Mouse (Mus musculus) liver, embryonic 14 days (tissue): ENCODE results near the gene Epn2. TPM values are rescaled to one million over a fixed set of nuclear protein-coding genes. Genes with fewer than 3 reads are reported as not detected.

Experiments used
- polyA plus RNA-seq: library from polyadenylated mRNA; depleted of rRNA; stranded (reverse); fragments of >200 nt; gene quantifications from 2 replicates; pipeline ENCODE4 v1.2.3, GENCODE M21; 2012; rRNA removed

The Epn2 gene
- polyA plus RNA-seq, result 1.7 TPM in 2 replicates

GRCm38 (mm10) chr11:61578983-61579877 lies at the start of gene Epn2:
Epn2 (minus strand) TSS chr11:61579687.

GRCm38 (mm10) chr11:61504713-61505257 lies 74.7 kb downstream of the Epn2 start, which contains the start of gene B9d1:
B9d1 (plus strand) TSS chr11:61505144.

GRCm38 (mm10) chr11:61494129-61494997 lies 85.1 kb downstream of the Epn2 start, which contains the start of gene Mapk7:
Mapk7 (minus strand) TSS chr11:61494406.

GRCm38 (mm10) chr11:61484613-61485540 lies 94.6 kb downstream of the Epn2 start, which contains the start of gene Mfap4:
Mfap4 (plus strand) TSS chr11:61485431.

Other genes starting within 250 kb of the Epn2 start
- gene Slc47a2, start 236.8 kb downstream of the Epn2 start, polyA plus RNA-seq, result 0.07 and 0.13 TPM in 2 replicates
- 5.7 and 6.6 TPM in 2 replicates for gene Slc47a1, start 201.3 kb downstream of the Epn2 start, polyA plus RNA-seq
- gene Rnf112, start 125.6 kb downstream of the Epn2 start, polyA plus RNA-seq, result 0.06 and 0.08 TPM in 2 replicates
- 3.7 and 9.1 TPM in 2 replicates for gene Mfap4, start 94.3 kb downstream of the Epn2 start, polyA plus RNA-seq
- 5.8 and 6.1 TPM in 2 replicates for gene Mapk7, start 85.3 kb downstream of the Epn2 start, polyA plus RNA-seq
- gene B9d1, start 74.5 kb downstream of the Epn2 start, polyA plus RNA-seq, result 2.1 and 2.8 TPM in 2 replicates
- gene Grap, start 73.6 kb upstream of the Epn2 start, polyA plus RNA-seq, result 1.9 and 2.1 TPM in 2 replicates
- 3.4 and 3.8 TPM in 2 replicates for gene Fam83g, start 104.4 kb upstream of the Epn2 start, polyA plus RNA-seq
- gene Slc5a10, start 141.1 kb upstream of the Epn2 start, polyA plus RNA-seq, result not detected in 2 replicates
- 6.9 and 7.5 TPM in 2 replicates for gene Prpsap2, start 182.4 kb upstream of the Epn2 start, polyA plus RNA-seq